Mouse (Mus musculus) limb, embryonic 15.5 days (tissue): ENCODE measurements around the gene Tns1. TPM values are rescaled to one million over a fixed set of nuclear protein-coding genes. Genes with fewer than 3 reads are reported as not detected.

Source experiments
- ATAC-seq: fragments of 200-750 bp; cut with Nextera tagmentation; 2 replicates; pipeline ENCODE4 v1.8.0; 2017; ENCODE audit warnings: low read depth, moderate TSS enrichment; ENCODE audit not compliant: insufficient number of reproducible peaks, low FRiP score, low TSS enrichment
- H3K27ac ChIP-seq: fragments of 300-500 bp; sonication (generic); 2 replicates; pipeline ENCODE4 v1.5.1; 2015; ENCODE audit warnings: moderate library complexity, mild to moderate bottlenecking, inconsistent platforms
- H3K27me3 ChIP-seq: fragments of 300-500 bp; sonication (generic); 2 replicates; pipeline ENCODE4 v1.6.1; 2015; ENCODE audit warnings: inconsistent platforms
- H3K36me3 ChIP-seq: fragments of 300-500 bp; sonication (generic); 2 replicates; pipeline ENCODE4 v1.6.1; 2015; ENCODE audit warnings: inconsistent platforms
- H3K4me1 ChIP-seq: fragments of 300-500 bp; sonication (generic); 2 replicates; pipeline ENCODE4 v1.6.1; 2015; ENCODE audit warnings: inconsistent platforms
- H3K4me2 ChIP-seq: fragments of 300-500 bp; sonication (generic); 2 replicates; pipeline ENCODE4 v1.6.1; 2015; ENCODE audit warnings: mild to moderate bottlenecking, inconsistent platforms
- H3K4me3 ChIP-seq: fragments of 300-500 bp; sonication (generic); 2 replicates; pipeline ENCODE4 v1.5.1; 2015; ENCODE audit warnings: mild to moderate bottlenecking, inconsistent platforms
- H3K9ac ChIP-seq: fragments of 300-500 bp; sonication (generic); 2 replicates; pipeline ENCODE4 v1.6.1; 2015; ENCODE audit warnings: inconsistent platforms
- H3K9me3 ChIP-seq: fragments of 300-500 bp; sonication (generic); 2 replicates; pipeline ENCODE4 v1.6.1; 2016; ENCODE audit warnings: inconsistent platforms
- WGBS: fragments of 180-500 bp; shearing (Covaris S2); methylation state at CpG from one replicate; pipeline ENCODE4 v1.1.7; 2015; 5-methylcytosine and 5-hydroxymethylcytosine counted together
- polyA plus RNA-seq: library from polyadenylated mRNA; unstranded; fragments of >200 nt; fragmentation: Nextera tagmentation; extraction: Ambion mirVana; gene quantifications from 2 replicates; pipeline ENCODE4 v1.2.1, GENCODE M21; 2015

Tns1 gene
- polyA plus RNA-seq, 1 experiment from 2014 or later = 59.9 TPM

DNA sequence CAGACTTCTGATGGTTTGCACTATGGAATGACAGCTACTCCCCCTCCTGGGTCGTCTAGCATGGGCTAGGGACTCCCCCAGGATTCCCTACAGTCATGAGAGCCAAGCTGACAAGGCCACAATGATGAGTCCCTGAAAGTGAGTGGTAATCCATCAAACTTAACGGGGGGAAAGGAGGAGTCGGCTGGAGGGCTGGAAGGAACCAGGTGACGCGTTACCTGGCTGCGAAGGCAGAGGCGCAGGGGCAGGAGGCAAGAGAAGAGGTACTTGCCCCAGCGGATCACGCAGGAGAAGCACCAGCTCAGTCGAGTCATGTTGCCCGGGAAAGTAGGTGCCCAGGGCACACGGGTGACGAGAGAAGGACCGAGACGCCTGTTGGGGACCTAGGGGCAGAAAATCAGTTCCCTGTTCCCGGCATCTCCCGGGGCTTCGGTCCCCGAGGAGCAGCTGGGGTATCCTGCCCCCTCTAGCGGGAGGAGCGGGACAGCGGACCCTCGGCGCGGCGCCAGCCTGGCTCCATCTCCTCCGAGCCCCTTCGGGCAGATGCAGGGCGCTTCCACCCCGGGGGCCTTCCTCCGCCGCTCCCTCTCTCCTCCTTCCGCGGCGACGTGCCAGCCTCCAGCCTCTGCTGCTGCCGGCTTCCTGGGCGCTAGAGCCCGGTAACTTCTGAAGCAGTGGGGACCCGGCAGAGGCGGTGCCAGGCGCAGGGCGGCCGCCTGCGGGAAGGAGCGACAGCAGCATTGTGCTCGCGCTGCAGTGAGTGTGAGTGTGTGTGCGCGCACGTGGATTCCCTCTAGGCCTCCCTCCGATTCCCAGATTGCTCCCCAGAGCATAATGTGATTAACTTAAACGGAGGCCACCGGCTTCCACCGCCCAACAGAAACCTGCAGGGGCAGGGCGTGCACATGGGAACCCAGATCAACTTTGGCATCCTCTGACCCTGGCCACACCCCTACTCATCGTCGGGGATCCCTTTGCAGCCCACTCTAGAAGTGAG is 25.9 kb downstream of the Tns1 start:
- 0 out of 2 replicates have a peak, but pooled peaks have one; percentile 7 for ATAC-seq
- peaks cover 15% of the 10 kb centered on the region for H3K27me3 ChIP-seq
- H3K4me1 ChIP-seq = peaks cover 57% of the 10 kb centered on the region
- peak overlapping the region; percentile 50 for H3K4me3 ChIP-seq
- H3K9me3 ChIP-seq = no peaks in the 10 kb centered on the region
- H3K36me3 ChIP-seq = no peaks in the 10 kb centered on the region
- H3K9ac ChIP-seq = peak overlapping the region; percentile 54
- H3K4me2 ChIP-seq = peak overlapping the region; percentile 96
- WGBS = 1% methylated on average over 58 of the region's 58 CpGs
- H3K27ac ChIP-seq = peak overlapping the region; percentile 34

DNA sequence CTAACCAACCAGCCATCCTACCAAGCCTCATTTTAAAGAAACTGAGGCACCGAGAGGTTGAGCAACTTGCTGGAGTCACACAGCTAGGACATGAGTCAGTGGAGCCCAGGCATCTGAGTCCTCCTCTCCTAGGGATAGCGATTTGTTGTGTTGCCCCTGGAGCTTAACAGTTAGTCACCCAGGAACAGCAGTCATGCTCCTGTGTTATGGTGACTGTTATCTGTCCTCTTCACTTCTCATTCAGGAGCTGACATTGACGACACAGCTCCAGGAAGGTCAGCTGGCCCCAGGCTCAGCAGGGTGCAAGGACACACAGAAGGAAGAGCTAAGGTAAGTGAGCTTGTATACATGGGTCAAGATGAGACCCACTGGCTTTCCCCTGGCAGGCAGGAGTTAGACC is 28.5 kb downstream of the Tns1 start:
- H3K4me3 ChIP-seq = no peak overlapping the region
- H3K27me3 ChIP-seq = peaks cover 15% of the 10 kb centered on the region
- peaks cover 76% of the 10 kb centered on the region for H3K4me1 ChIP-seq
- H3K9me3 ChIP-seq = no peaks in the 10 kb centered on the region
- WGBS = 67% methylated on average over 3 of the region's 3 CpGs
- no peak overlapping the region for H3K4me2 ChIP-seq
- H3K9ac ChIP-seq = no peak overlapping the region
- no peaks in the 10 kb centered on the region for H3K36me3 ChIP-seq
- no peak overlapping the region for H3K27ac ChIP-seq
- no peak for ATAC-seq

DNA sequence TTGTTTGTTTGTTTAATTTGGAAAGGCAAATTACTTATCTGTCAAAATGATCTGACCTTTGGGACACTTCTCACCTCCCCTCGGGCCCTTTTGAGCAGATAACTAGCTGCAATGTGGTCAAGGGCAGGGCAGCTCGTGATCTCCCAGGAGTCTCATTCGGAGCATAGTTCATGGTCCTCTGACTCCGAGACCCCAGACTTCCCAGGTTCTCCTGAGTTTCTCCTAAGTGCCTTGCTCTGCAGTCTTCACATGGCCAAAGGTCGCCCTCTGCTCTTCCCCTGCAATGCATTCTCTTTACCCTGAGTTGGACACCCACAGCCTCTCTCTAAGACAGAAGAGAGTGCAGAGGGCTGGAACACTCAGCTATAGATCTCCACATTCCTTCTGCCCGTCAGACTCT is 29.0 kb downstream of the Tns1 start:
- ATAC-seq = no peak
- WGBS = 64% methylated on average over 6 of the region's 6 CpGs
- no peak overlapping the region for H3K9ac ChIP-seq
- H3K4me1 ChIP-seq = peaks cover 77% of the 10 kb centered on the region
- H3K4me3 ChIP-seq = no peak overlapping the region
- peaks cover 15% of the 10 kb centered on the region for H3K27me3 ChIP-seq
- H3K36me3 ChIP-seq = no peaks in the 10 kb centered on the region
- H3K4me2 ChIP-seq = no peak overlapping the region
- no peak overlapping the region for H3K27ac ChIP-seq
- no peaks in the 10 kb centered on the region for H3K9me3 ChIP-seq

DNA sequence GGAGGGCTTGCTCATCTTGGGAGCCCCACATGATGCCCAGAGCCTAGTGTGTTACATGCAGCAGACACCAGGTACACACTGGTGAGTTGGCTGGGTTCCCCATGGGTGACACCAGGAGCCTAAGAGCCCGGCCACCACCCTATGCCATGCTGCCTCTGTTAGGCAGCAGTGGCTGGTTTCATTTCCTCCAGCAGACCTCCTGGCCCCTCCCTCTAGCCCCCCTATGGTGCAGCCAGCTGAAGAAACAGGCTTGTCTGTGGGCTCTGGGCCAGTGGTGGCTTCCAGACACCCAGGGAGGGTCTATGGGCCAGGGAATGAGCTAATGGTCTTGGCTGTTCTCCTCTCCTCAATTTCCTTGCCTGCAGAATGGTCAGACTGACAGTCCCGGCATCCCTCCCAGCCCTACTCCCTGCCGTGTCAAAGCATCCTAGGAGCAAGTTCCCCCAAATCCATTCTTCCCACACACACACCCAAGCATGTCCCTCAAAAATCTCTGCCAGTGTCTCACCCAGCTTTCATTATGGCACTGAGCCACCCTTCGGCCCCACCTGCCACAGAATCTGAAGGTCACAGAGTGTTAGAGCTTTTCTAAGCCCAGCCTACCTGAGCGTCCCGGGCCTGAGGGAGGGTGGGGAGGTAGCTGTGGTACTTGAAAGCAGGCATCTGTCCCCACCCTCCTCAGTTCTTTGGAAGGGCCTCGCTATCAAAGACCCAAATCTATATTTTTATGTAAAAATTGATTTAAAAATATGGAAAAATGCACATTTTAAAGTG is 29.6 kb downstream of the Tns1 start:
- Histone ChIP-seq H3K4me3 (no peak overlapping the region), H3K36me3 (no peaks in the 10 kb centered on the region), H3K4me2 (peak overlapping the region; percentile 27; the same call in 1 of the 2 replicates), H3K9me3 (no peaks in the 10 kb centered on the region), H3K27ac (0 out of 2 replicates have a peak overlapping the region, but pooled peaks have one; percentile 6), H3K27me3 (peaks cover 11% of the 10 kb centered on the region), H3K4me1 (peaks cover 78% of the 10 kb centered on the region), H3K9ac (no peak overlapping the region)
- 32% methylated on average over 7 of the region's 7 CpGs for WGBS
- ATAC-seq = no peak

DNA sequence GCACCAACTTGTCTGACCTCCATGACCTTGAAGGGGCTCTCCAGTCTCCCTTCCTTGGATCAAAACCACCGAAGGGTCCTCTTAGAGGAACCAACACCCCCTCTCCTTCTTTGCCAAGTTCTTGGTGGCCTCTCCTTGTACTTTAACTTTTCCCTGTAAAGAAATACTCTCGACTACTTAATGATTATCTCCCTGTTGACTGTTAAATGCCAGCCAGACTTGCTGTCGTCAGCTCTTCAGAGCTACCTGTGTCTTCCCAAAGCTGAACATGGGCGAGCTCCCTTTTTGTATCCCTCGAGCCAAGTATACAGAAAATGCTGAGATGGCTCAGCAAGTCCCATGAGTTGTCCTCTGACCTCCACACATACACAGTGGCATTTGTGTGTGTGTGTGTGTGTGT is 30.8 kb downstream of the Tns1 start:
- H3K4me3 ChIP-seq = no peak overlapping the region
- no peak overlapping the region for H3K9ac ChIP-seq
- 0 out of 2 replicates have a peak overlapping the region, but pooled peaks have one; percentile 95 for H3K27ac ChIP-seq
- no peak for ATAC-seq
- H3K4me2 ChIP-seq = no peak overlapping the region
- H3K9me3 ChIP-seq = no peaks in the 10 kb centered on the region
- H3K4me1 ChIP-seq = peaks cover 78% of the 10 kb centered on the region
- WGBS = 72% methylated on average over 5 of the region's 5 CpGs
- peaks cover 7% of the 10 kb centered on the region; the same call in 1 of the 2 replicates for H3K27me3 ChIP-seq
- no peaks in the 10 kb centered on the region for H3K36me3 ChIP-seq

DNA sequence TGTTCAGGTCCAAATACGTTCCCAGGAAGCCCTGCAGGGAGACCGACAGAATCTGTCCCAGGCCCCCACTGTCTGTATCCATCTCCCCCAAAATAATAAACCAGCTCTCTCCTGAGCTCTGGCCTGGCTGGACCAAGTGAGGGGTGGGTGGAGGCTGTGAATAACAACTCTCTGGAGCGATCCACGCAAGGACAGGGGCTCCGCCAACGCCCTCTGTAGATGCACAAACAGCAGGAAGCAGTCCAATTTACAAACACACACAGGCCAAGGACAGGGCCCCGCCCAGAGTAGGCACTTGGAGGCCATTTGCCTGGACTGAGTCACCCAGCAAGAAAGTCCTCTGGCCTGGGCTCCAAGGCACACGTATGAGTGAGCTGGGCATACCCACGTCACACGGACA is 32.0 kb downstream of the Tns1 start:
- Histone ChIP-seq H3K27ac (peak overlapping the region; percentile 95), H3K9me3 (no peaks in the 10 kb centered on the region), H3K4me3 (no peak overlapping the region), H3K4me2 (0 out of 2 replicates have a peak overlapping the region, but pooled peaks have one; percentile 5), H3K36me3 (no peaks in the 10 kb centered on the region), H3K4me1 (peaks cover 73% of the 10 kb centered on the region), H3K9ac (no peak overlapping the region), H3K27me3 (peaks cover 5% of the 10 kb centered on the region; the same call in 1 of the 2 replicates)
- ATAC-seq = peak; percentile 37; the same call in 1 of the 2 replicates
- WGBS = 42% methylated on average over 10 of the region's 10 CpGs

DNA sequence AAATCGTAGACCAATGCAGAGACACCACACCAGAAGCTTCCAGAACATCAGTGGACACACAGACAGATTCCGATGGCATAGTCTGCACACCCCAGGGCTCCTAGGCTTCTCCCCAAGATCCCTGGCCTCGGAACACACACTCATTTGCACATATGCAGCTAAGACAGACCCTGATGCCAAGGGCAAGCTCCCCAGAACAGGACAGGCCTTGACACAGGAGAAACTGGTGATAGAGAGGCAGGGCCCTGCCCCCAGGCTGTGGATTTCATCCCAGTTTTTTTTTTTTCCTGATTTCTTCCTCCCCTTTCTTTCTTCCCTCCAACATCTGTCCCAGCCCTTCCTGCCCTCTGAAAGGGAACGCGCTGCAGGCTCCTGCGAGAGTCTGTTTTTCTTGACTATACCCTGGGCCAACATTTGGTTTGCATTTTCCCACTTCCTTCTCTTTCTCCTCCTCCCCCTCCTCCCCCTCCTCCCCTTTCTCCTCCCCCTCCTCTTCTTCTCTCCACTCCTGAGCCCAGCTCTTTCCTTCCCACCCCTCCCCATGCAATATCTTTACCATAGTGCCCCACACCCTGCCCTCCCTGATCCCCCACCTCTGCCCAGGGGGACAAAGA is 32.5 kb downstream of the Tns1 start:
- H3K4me1 ChIP-seq = peaks cover 71% of the 10 kb centered on the region
- no peak overlapping the region for H3K9ac ChIP-seq
- peak overlapping the region; percentile 95 for H3K27ac ChIP-seq
- no peaks in the 10 kb centered on the region for H3K9me3 ChIP-seq
- H3K27me3 ChIP-seq = peaks cover 3% of the 10 kb centered on the region; the same call in 1 of the 2 replicates
- no peaks in the 10 kb centered on the region for H3K36me3 ChIP-seq
- WGBS = 8% methylated on average over 6 of the region's 6 CpGs
- ATAC-seq = peak; percentile 74
- peak overlapping the region; percentile 55 for H3K4me2 ChIP-seq
- peak overlapping the region; percentile 46 for H3K4me3 ChIP-seq

DNA sequence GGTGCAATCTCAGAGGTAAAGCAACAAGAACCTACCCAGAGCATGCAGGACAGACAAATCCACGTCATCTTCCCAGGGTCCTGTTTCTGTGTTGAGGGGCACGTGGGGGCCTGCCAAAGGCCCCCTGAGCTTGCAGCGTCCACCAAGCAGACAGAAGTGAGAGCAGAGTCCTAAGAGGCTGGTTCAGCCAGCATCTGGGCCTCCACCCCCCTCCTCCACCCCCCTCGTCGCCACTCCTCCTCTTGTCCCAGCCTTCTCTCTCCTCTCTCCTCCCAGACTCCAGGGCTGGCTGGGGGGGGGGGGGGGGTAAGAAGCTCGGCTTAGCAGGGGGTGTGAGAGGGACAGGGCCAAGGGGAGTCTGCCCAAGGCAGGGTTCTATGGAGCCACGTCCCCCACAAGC is 33.1 kb downstream of the Tns1 start:
- H3K36me3 ChIP-seq = no peaks in the 10 kb centered on the region
- H3K9ac ChIP-seq = no peak overlapping the region
- WGBS = 12% methylated on average over 7 of the region's 7 CpGs
- no peaks in the 10 kb centered on the region; the same call in 1 of the 2 replicates for H3K27me3 ChIP-seq
- H3K4me3 ChIP-seq = peak overlapping the region; percentile 46
- peaks cover 65% of the 10 kb centered on the region for H3K4me1 ChIP-seq
- peak overlapping the region; percentile 95 for H3K27ac ChIP-seq
- H3K9me3 ChIP-seq = no peaks in the 10 kb centered on the region
- ATAC-seq = peak; percentile 42; the same call in 1 of the 2 replicates
- peak overlapping the region; percentile 55 for H3K4me2 ChIP-seq

DNA sequence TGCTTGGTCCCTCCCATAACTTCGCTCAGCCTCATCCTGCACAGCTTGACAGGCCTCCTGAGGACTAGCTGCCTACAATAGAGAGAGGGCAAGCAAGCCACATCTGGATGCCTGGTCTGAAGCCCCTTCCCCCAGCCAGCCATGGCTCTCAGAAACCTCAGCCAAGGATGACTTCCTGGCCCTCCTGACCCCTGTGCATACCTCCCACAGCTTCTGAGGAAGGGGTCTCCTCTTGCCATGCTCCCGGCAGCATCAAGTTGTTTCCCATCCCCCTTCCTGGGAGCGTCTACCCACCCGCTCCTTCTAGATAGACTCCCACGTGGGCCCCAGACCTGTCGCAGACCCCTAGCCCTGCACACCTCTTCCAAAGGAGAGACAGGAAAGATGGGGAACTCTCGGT is 33.9 kb downstream of the Tns1 start:
- Histone ChIP-seq H3K27ac (peak overlapping the region; percentile 95; the same call in 1 of the 2 replicates), H3K9ac (peak overlapping the region; percentile 18), H3K4me1 (peaks cover 66% of the 10 kb centered on the region), H3K27me3 (no peaks in the 10 kb centered on the region), H3K4me2 (peak overlapping the region; percentile 55), H3K36me3 (no peaks in the 10 kb centered on the region), H3K4me3 (peak overlapping the region; percentile 46), H3K9me3 (no peaks in the 10 kb centered on the region)
- 19% methylated on average over 7 of the region's 7 CpGs for WGBS
- no peak for ATAC-seq

DNA sequence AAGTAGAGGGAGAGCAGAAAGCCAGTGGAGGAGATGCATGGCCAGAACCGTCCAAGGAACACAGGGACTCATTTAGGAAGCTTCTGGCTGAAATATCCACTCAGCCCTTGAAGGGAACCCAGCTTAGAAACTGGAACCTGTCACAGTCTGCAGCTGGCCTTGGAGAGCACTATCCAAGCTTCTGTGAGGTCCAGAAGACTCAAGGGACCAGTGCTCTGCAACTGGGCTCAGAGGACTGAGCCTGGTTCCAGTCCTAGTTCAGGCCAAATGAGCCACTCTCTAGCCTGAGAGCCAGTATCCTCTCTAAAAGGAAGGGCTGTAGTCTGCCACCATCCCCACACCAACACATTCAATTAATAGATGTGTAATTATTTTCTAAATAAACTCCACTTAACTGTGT is 35.7 kb downstream of the Tns1 start:
- H3K4me3 ChIP-seq = peak overlapping the region; percentile 46; the same call in 1 of the 2 replicates
- no peak overlapping the region for H3K9ac ChIP-seq
- WGBS = 71% methylated on average over 1 of the region's 1 CpGs
- H3K4me1 ChIP-seq = peaks cover 72% of the 10 kb centered on the region
- ATAC-seq = no peak
- H3K9me3 ChIP-seq = no peaks in the 10 kb centered on the region
- H3K27me3 ChIP-seq = no peaks in the 10 kb centered on the region
- no peak overlapping the region for H3K27ac ChIP-seq
- H3K36me3 ChIP-seq = no peaks in the 10 kb centered on the region
- H3K4me2 ChIP-seq = peak overlapping the region; percentile 55

DNA sequence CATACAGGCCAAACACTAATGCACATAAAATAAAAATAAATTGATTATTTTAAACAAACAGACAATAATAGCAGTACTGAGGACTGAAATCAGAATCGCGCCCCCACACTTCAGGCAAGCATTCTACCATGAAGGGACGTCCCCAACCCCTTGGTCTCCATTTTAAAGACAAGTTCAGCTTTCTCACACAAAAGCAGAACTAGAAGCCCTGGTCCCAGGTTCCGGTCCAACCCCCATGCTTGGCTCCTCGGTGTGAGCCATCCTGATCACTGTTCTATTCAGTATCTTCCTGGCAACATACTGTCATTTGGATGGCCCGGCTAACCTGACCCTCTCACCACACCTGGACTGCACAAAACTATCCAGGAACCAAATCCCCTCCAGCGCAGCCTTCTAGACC is 38.7 kb downstream of the Tns1 start:
- Histone ChIP-seq H3K27ac (no peak overlapping the region), H3K9ac (no peak overlapping the region), H3K4me2 (no peak overlapping the region), H3K4me3 (no peak overlapping the region), H3K36me3 (no peaks in the 10 kb centered on the region), H3K9me3 (no peaks in the 10 kb centered on the region), H3K27me3 (no peaks in the 10 kb centered on the region), H3K4me1 (peaks cover 70% of the 10 kb centered on the region)
- WGBS = 82% methylated on average over 7 of the region's 7 CpGs
- ATAC-seq = no peak
